Mouse (Mus musculus) ES-E14 (cell line): ENCODE measurements at regions not wholly inside any gene's neighbourhood (a gene's known extent, or its start where the extent isn't known, plus 50 kb on each side); places are given as distances from the start of the nearest gene placed in this dataset.

Source experiments
- DNase-seq: peaks from one replicate; pipeline ENCODE4 v3.0.0-alpha.2; 2013; ENCODE audit warnings: low read depth, low spot score
- H3K27ac ChIP-seq: 2 replicates; pipeline ENCODE4 v1.5.1; 2012; ENCODE audit warnings: low read depth, mild to moderate bottlenecking, low read length, moderate library complexity, mixed read lengths; ENCODE audit not compliant: poor library complexity, insufficient read depth, severe bottlenecking
- H3K36me3 ChIP-seq: 2 replicates; pipeline ENCODE4 v1.6.1; 2012; ENCODE audit warnings: mild to moderate bottlenecking, low read length, moderate library complexity, mixed read lengths; ENCODE audit not compliant: control insufficient read depth, poor library complexity, insufficient read depth, severe bottlenecking
- H3K4me1 ChIP-seq, 2 experiments: fragments of 150-350 bp in 1 of 2; sonication (generic) in 1 of 2; 2 replicates each; pipeline ENCODE4 v1.6.1; 2012; ENCODE audit warnings: low read length in 2 of 2, mild to moderate bottlenecking in 1 of 2, mixed read lengths in 1 of 2; ENCODE audit not compliant: control insufficient read depth in 2 of 2, insufficient read depth in 2 of 2, poor library complexity in 1 of 2
- H3K4me3 ChIP-seq, 2 experiments: fragments of 150-350 bp in 1 of 2; sonication (generic) in 1 of 2; 2 replicates each; pipeline ENCODE4 v1.5.1; 2012; ENCODE audit warnings: low read length in 2 of 2, low read depth in 1 of 2, mild to moderate bottlenecking in 1 of 2, mixed read lengths in 1 of 2; ENCODE audit not compliant: insufficient read depth in 1 of 2, poor library complexity in 1 of 2, severe bottlenecking in 1 of 2
- H3K9ac ChIP-seq: 2 replicates; pipeline ENCODE4 v1.6.1; 2012; ENCODE audit warnings: low read depth, mild to moderate bottlenecking, low read length, mixed read lengths; ENCODE audit not compliant: poor library complexity, insufficient read depth, severe bottlenecking
- H3K9me3 ChIP-seq: fragments of 150-350 bp; sonication (generic); 2 replicates; pipeline ENCODE4 v1.6.1; 2012; ENCODE audit warnings: low read depth, mild to moderate bottlenecking, low read length; ENCODE audit not compliant: control insufficient read depth, insufficient read depth
- CHD2 ChIP-seq: IDR thresholded peaks from 2 replicates; pipeline ENCODE4 v1.6.1; 2014; ENCODE audit warnings: mild to moderate bottlenecking, low read depth, low read length, inconsistent platforms
- HCFC1 ChIP-seq: IDR thresholded peaks from 2 replicates; pipeline ENCODE4 v1.6.1; 2012; ENCODE audit warnings: low read length, inconsistent platforms, borderline replicate concordance; ENCODE audit not compliant: insufficient read depth
- MAFK ChIP-seq: IDR thresholded peaks from 2 replicates; pipeline ENCODE4 v1.6.1; 2014; ENCODE audit warnings: mild to moderate bottlenecking, low read depth, low read length, inconsistent platforms; ENCODE audit not compliant: insufficient read depth
- ZC3H11A ChIP-seq: IDR thresholded peaks from 2 replicates; pipeline ENCODE4 v1.6.1; 2012; ENCODE audit warnings: low read depth, mild to moderate bottlenecking, inconsistent platforms, low read length, borderline replicate concordance
- ZNF384 ChIP-seq: IDR thresholded peaks from 2 replicates; pipeline ENCODE4 v1.6.1; 2012; ENCODE audit warnings: low read depth, low read length, inconsistent platforms
- in situ Hi-C, 2 experiments: fragments of 600-800 bp; cut with MboI; formaldehyde crosslinking; loops; one replicate each; pipeline ENCODE4 v1.15.1; 2025; ENCODE audit warnings: low sequenced_read_pairs in 2 of 2, inconsistent platforms in 1 of 2; ENCODE audit not compliant: unreplicated experiment in 2 of 2

- DNase-seq: no peak
- Histone ChIP-seq H3K36me3 (no peaks in the 10 kb centered on the region), H3K9me3 (no peaks in the 10 kb centered on the region), H3K9ac (no peak overlapping the region), H3K4me3 (no peak overlapping the region), H3K4me1 (no peaks in the 10 kb centered on the region), H3K27ac (no peak overlapping the region)
- in situ Hi-C loops: no loop called here
- no peak for TF ChIP-seq CHD2
- no peak for TF ChIP-seq ZC3H11A
- TF ChIP-seq HCFC1: no peak
- TF ChIP-seq MAFK: no peak
Measured at GRCm38 (mm10) chr1:166735545-166735944, 53.9 kb upstream of the Fmo9 start.

GRCm38 (mm10) chr1:166738029-166738428 is 56.4 kb upstream of the Fmo9 start:
- H3K36me3 ChIP-seq: no peaks in the 10 kb centered on the region
- no peak overlapping the region for H3K9ac ChIP-seq
- H3K4me3 ChIP-seq: no peak overlapping the region
- no peak for DNase-seq
- TF ChIP-seq ZC3H11A (peak; percentile 54), MAFK (no peak), HCFC1 (no peak), CHD2 (no peak), ZNF384 (peak; percentile 90)
- H3K4me1 ChIP-seq: no peaks in the 10 kb centered on the region
- no peak overlapping the region for H3K27ac ChIP-seq
- H3K9me3 ChIP-seq: no peaks in the 10 kb centered on the region
- in situ Hi-C loops: no loop called here

GRCm38 (mm10) chr1:166750236-166750635 is 68.6 kb upstream of the Fmo9 start:
- H3K9me3 ChIP-seq: no peaks in the 10 kb centered on the region
- no peak overlapping the region for H3K4me3 ChIP-seq
- in situ Hi-C loops: no loop called here
- no peak for DNase-seq
- TF ChIP-seq CHD2: no peak
- TF ChIP-seq ZC3H11A: no peak
- no peak for TF ChIP-seq ZNF384
- no peak overlapping the region for H3K9ac ChIP-seq
- no peaks in the 10 kb centered on the region for H3K4me1 ChIP-seq
- no peak overlapping the region for H3K27ac ChIP-seq
- no peaks in the 10 kb centered on the region for H3K36me3 ChIP-seq

- Histone ChIP-seq H3K4me1 (no peaks in the 10 kb centered on the region), H3K9ac (no peak overlapping the region), H3K36me3 (no peaks in the 10 kb centered on the region), H3K27ac (no peak overlapping the region), H3K4me3 (no peak overlapping the region), H3K9me3 (no peaks in the 10 kb centered on the region)
- in situ Hi-C loops: no loop called here
- DNase-seq: no peak
- TF ChIP-seq ZNF384 (no peak), MAFK (no peak), CHD2 (no peak), ZC3H11A (no peak), HCFC1 (no peak)
Measured at GRCm38 (mm10) chr1:166750777-166751176, 69.1 kb upstream of the Fmo9 start.

GRCm38 (mm10) chr1:166751436-166751835 is 69.8 kb upstream of the Fmo9 start:
- no peaks in the 10 kb centered on the region for H3K4me1 ChIP-seq
- H3K27ac ChIP-seq: no peak overlapping the region
- DNase-seq: no peak
- no peaks in the 10 kb centered on the region for H3K36me3 ChIP-seq
- H3K4me3 ChIP-seq: no peak overlapping the region
- no peak for TF ChIP-seq HCFC1
- TF ChIP-seq MAFK: no peak
- TF ChIP-seq CHD2: no peak
- TF ChIP-seq ZNF384: no peak
- TF ChIP-seq ZC3H11A: no peak
- no peaks in the 10 kb centered on the region for H3K9me3 ChIP-seq
- in situ Hi-C loops: no loop called here
- no peak overlapping the region for H3K9ac ChIP-seq
